Mouse (Mus musculus) kidney, adult 2 months (tissue): Measurements from ENCODE around the gene Gm10720.
"Not testable (repeated sequence)": the region's sequence is repeated elsewhere in the genome, so short reads cannot be mapped to it uniquely, and the experiment has no call there.

Source experiments
- CTCF ChIP-seq: fragments of 200-500 bp; conservative IDR thresholded peaks from 2 replicates; pipeline ENCODE4 v1.5.1; 2011; ENCODE audit warnings: low read depth, mild to moderate bottlenecking, control low read depth, low read length, moderate library complexity, mixed read lengths; ENCODE audit not compliant: insufficient read depth, insufficient read length
- POLR2A ChIP-seq: fragments of 200-500 bp; IDR thresholded peaks from one replicate; pipeline ENCODE4 v1.6.1; 2011; ENCODE audit warnings: low read depth, low read length, control low read depth

DNA sequence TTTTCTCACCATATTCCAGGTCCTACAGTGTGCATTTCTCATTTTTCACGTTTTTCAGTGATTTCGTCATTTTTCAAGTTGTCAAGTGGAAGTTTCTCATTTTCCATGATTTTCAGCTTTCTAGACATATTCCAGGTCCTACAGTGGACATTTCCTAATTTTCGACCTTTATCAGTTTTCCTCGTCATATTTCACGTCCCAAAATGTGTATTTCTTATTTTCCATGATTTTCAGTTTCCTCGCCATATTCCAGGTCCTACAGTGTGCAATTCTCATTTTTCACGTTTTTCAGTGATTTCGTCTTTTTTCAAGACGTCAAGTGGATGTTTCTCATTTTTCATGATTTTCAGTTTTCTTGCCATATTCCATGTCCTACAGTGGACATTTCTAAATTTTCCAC, 11.7 kb downstream of the Gm10720 start:
- not testable (repeated sequence) for TF ChIP-seq POLR2A, CTCF
